Mouse (Mus musculus) MN1 (cell line): ENCODE results near the gene Atrnl1.
"Not testable (repeated sequence)": the region's sequence is repeated elsewhere in the genome, so short reads cannot be mapped to it uniquely, and the experiment has no call there.

ENCODE experiments used
- DNase-seq: peaks from one replicate; pipeline ENCODE4 v3.0.0-alpha.2; 2016; ENCODE audit warnings: low spot score

Gene Atrnl1

DNA sequence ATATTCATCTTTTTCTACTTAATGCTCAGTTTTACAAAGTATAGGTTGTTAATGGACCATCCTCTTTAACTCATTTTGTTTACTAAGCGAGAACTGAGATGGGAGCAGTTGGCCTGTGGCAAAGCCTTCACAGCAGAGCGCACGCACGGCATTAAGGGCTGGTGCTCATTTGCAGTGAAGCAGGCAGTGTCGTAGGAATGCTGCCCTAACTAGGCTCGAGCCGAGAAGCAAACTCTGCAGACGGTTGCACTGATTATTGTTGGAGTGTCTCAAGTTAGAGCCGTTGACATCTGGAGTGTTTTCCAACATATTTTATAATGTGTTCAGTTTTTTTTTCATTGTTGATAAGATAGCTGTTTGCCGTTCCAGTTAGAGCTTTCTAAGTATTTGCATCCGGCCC is 206.9 kb downstream of the Atrnl1 start:
- DNase-seq, result no peak

- no peak for DNase-seq
Observed at GRCm38 (mm10) chr19:57823446-57823845, 212.6 kb downstream of the Atrnl1 start.

GRCm38 (mm10) chr19:57825271-57826207 is 214.7 kb downstream of the Atrnl1 start:
- DNase-seq, result peak; percentile 82

- DNase-seq, result no peak
Observed at GRCm38 (mm10) chr19:57833083-57833482, 222.2 kb downstream of the Atrnl1 start.

- DNase-seq, result no peak
Observed at GRCm38 (mm10) chr19:57837882-57838281, 227.0 kb downstream of the Atrnl1 start.

DNA sequence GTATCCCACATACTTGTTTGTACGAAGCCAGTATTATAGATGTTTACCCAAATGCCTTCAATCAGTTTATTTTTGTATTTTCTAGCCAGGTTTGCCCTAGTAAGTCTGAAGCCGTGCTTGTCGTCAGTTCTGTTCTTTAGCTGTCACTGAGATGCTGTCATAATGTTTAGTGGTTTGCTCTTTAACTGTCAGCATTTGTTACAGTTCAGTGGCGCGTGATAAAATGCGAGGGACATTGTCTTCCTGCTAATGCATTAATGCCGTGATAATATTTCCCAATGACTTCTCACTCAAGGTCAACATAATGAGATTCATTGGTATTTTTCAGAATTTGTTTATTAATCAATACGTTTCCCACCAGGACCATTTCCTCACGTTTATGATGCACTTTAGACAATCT is 227.7 kb downstream of the Atrnl1 start:
- DNase-seq, result no peak

GRCm38 (mm10) chr19:57849915-57850314 is 239.1 kb downstream of the Atrnl1 start:
- no peak for DNase-seq

- no peak for DNase-seq
Observed at GRCm38 (mm10) chr19:57868350-57868749, 257.5 kb downstream of the Atrnl1 start.

- DNase-seq, result peak; percentile 15
Observed at GRCm38 (mm10) chr19:57870871-57871270, 260.0 kb downstream of the Atrnl1 start.

DNA sequence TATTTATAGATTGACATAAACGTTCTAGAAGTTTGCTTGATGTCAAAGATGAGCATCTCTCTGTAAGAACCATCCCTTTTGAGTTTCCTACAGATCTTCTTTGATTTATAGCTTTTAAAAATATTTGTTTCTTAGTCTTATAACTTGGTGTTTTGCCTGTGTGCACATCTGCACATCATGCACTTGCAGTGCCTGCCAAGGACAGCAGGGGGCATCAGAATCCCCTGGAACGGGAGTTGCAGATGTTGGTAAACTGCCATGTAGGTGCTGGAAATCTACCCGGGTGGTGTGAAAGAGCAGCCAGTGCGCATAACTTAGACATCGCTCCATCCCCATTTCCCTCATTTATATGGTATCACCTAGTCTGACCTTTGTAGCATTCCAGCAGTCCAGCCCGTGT is 265.2 kb downstream of the Atrnl1 start:
- DNase-seq, result no peak

DNA sequence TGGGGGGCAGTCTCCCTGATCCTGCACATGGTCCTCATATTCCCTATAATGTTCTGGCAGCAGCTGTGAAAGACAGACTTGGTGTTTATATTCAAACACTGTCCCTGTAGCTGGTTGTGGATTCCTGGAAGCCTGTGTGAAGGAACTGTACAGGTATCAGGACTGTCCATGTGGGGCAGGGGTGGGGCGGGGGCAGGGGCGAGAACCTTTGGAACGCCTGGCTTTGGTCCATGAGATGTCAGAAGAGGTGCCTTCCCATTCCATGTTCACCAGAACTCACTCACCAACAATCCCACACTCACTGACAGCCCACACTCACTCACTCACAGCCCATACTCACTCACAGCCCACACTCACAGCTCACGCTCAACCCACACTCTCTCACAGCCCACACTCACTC is 266.5 kb downstream of the Atrnl1 start:
- no peak for DNase-seq

DNA sequence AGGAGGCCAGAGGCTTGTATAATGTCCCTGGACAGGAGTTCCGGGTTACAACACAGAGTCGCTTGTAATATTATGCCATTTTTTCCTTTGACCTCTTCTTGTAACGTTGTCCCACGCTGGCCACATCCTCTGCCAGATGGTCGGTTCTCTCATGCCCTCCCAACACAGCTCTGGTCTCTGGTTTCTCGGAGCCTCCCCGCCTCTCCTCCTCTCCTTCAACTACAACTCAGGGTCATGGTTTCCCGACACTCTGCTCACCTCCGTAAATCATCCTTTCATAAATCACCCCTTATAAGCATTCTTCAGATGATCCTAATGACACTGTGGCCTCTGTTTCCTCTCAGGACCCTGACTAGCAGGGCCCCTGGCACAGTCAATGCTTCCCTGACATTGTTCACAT is 267.7 kb downstream of the Atrnl1 start:
- DNase-seq, result no peak

DNA sequence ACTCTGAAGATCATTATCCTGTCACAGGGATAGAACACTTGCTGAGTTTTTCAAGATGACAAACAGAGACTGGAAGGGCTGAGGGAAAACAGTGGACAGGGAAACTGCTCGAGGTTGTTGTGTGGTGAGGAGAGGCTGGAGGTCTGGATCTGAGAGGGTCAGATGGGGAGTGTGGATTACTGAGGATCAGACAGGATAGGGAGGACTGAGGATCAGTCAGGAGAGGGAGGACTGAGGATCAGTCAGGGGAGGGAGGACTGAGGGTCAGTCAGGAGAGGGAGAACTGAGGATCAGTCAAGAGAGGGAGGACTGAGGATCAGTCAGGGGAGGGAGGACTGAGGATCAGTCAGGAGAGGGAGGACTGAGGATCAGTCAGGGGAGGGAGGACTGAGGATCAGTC is 269.0 kb downstream of the Atrnl1 start:
- not testable (repeated sequence) for DNase-seq

- DNase-seq, result no peak
Observed at GRCm38 (mm10) chr19:57881927-57882326, 271.1 kb downstream of the Atrnl1 start.

- no peak for DNase-seq
Observed at GRCm38 (mm10) chr19:57888871-57889270, 278.0 kb downstream of the Atrnl1 start.

DNA sequence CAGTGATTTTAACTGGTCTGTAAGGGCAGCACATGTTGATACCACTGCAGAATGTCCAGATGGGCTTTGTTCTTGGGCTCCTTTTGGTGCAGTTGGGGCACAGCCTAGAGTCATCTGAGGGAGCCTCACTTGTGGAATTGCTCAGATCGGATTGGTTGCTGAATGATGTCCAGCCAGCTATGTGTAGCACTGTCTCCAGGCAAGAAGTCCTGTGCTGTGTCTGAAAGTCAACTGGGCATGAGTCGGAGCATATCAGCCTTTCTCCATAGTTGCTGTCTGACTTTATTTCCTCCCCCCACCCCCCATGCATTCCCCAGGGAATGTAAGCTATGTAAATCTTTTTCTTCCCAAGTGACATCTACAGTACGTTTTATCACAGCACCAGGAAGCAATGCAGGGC is 278.9 kb downstream of the Atrnl1 start:
- peak; percentile 8 for DNase-seq

- peak; percentile 9 for DNase-seq
Observed at GRCm38 (mm10) chr19:57890954-57891353, 280.1 kb downstream of the Atrnl1 start.

GRCm38 (mm10) chr19:57894191-57894590 is 283.4 kb downstream of the Atrnl1 start:
- DNase-seq, result peak; percentile 42

DNA sequence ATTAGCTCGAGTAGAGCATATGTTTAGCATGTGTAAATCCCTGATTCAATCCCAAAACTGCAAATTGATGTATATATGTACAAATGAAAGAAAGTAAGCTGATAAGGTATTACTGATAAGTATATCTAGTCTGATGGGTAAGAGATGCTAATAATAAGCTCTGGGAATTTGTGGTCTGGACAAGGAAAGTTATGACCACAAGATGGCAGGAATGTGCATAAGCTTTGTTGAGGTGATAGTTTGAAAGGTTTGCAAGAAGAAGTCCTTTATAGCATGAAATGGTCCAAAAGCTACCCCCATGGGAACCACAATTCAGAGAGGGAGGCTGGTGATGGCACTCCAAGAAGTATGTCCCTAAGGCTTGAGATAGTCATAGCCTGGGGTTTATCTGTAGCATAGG is 289.2 kb downstream of the Atrnl1 start:
- no peak for DNase-seq

DNA sequence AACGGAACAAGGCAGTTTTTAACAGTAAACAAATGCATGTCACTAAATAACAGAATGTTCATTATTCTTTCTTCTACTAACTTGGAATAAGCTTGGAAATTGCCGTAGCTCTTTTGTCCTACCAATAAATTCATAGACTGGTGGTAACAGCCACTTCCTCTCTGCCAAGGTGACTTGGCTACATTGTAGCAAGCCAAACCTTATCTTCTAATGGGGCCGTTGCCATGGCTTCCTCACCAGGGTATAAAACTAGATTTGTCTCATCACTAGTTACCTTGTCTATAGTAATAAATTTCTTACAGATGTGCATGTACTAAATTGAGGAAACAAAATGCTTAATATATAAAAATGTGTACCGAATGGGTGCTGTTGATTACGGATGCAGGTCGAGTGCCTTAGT is 298.6 kb downstream of the Atrnl1 start:
- no peak for DNase-seq

DNA sequence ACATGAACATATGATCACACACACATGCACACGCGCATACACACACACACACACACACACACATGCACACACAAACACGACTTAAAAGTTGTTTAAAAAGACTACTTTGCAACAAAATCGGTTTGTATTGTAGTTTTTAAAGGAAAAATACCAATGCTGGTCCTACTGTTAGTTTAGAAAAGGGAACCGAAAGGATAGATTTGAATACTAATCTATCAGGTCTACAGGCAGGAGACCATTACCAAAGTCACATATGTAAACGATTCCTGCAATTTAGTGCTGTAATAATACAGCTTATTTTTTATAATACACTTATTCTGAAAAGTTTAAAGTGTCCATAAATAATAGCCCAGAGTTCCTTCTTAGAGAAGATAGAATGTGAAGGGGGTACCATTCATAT is 299.8 kb downstream of the Atrnl1 start:
- DNase-seq, result no peak

DNA sequence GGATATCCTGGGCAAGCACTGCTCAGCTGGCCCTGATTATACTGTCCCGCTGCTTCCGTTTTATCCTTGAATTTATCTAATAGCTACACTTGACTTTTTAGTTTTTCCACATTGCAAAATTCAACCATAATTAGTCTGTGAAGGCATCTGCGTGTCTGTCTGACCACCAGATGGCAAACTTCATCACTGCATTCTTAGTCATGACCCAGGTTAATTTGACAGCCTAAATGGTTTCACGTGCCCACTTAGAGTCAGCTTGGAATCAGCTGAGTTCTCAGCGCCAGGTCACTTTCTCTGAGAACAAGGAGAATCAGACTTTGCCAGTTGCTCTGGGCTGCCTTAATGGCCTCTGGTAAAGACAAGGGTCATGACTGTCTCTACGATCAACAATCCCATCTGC is 305.5 kb downstream of the Atrnl1 start:
- no peak for DNase-seq

DNA sequence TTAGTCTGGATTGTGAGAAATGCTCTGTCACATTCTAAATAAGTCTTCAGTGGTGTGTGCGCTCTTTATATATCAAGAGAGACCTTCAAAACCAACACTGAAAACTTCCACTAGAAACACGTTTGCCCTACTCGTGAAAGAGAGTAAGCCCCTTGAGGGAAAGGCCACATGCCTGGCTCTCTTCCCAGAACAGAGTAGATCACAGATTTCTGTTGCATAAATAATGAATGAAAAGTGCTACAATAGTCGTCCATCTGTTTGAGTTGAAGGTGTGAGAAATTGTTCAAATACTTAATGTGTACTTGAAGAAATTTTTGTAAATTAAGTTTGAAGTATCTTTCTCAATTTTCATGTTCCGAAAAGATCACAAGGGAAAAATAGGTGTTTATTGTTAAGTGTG is 312.2 kb downstream of the Atrnl1 start:
- no peak for DNase-seq

DNA sequence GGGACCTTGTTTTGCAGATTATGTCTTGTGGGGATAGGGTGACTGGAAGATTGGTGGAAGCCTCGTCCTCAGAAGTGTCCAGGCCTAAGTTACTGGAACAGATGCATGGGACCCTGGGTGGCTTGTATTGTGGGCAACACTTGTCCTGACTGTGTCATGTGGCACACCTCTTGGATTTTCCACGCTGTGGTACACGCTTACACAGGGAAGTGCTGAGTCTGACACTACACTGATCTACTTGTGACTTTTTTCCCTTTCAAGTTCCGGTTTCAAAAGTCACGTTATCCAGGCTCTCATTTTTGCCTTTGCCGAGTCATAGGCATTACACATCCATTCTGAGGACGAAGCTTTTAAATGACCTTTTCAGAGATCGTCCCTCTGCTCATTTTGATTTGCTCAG is 314.0 kb downstream of the Atrnl1 start:
- no peak for DNase-seq
